Mouse (Mus musculus): Measurements from ENCODE around the gene Acer3. TPM values are rescaled to one million over a fixed set of nuclear protein-coding genes. Genes with fewer than 3 reads are reported as not detected.

The Acer3 gene
- 26.3 and 28.2 TPM in 2 replicates for polyA plus RNA-seq (2015; fragmentation: Nextera tagmentation; extraction: Ambion mirVana)

DNA sequence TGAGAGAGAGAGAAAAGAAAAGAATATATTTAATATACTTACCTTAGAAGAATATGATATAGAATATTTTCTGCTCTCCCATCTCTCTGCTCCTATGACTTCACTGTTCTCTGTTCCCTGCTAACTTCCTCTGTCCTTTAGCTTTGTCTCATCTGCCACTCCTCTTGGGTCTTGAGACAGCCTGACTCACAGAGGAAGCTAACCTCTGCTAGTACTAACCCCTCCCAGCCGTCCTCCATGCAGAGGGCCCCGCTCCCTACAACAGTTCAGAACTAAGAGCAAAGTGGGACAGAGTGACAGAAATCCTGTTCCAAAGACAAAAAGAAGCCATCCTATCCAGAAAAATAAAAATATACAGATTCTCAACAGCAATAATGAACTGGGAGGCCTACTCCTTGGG, at the start of gene Acer3:
Acer3 (minus strand) TSS at position 126 of the 400 bp plus-strand sequence.
- H3K27ac ChIP-seq (replicated peaks), result no peak within 1 kb of the TSS
- WGBS, result 89% methylated on average over 2 of the region's 2 CpGs
- no peak within 1 kb of the TSS for H3K4me2 ChIP-seq
- H3K27me3 ChIP-seq, result no peaks in the 10 kb centered on the region
- H3K36me3 ChIP-seq, result no peaks in the 10 kb centered on the region
- no peak within 1 kb of the TSS for H3K4me3 ChIP-seq
- H3K9me3 ChIP-seq, result no peaks in the 10 kb centered on the region
- ATAC-seq (ENCODE audit: low FRiP score, low read depth), result no peak
- H3K4me1 ChIP-seq (replicated peaks), result peaks cover 8% of the 10 kb centered on the region
- H3K9ac ChIP-seq, result no peak within 1 kb of the TSS

- no peaks in the 10 kb centered on the region for H3K36me3 ChIP-seq
- no peak overlapping the region for H3K4me3 ChIP-seq
- no peak overlapping the region for H3K4me2 ChIP-seq
- WGBS, result 57% methylated on average over 10 of the region's 10 CpGs
- H3K4me1 ChIP-seq (replicated peaks), result no peaks in the 10 kb centered on the region
- no peak overlapping the region for H3K9ac ChIP-seq
- no peaks in the 10 kb centered on the region for H3K9me3 ChIP-seq
- no peak overlapping the region for H3K27ac ChIP-seq (replicated peaks)
- no peaks in the 10 kb centered on the region for H3K27me3 ChIP-seq
- no peak for ATAC-seq (ENCODE audit: low FRiP score, low read depth)
These were observed 48.9 kb upstream of the Acer3 start for GRCm38 (mm10) chr7:98369762-98370369.

GRCm38 (mm10) chr7:98361662-98362061, 40.7 kb upstream of the Acer3 start:
- peak overlapping the region; percentile 96 for H3K4me2 ChIP-seq
- peak overlapping the region; percentile 87; the same call in 1 of the 2 replicates for H3K27ac ChIP-seq (replicated peaks)
- no peaks in the 10 kb centered on the region for H3K27me3 ChIP-seq
- WGBS, result 30% methylated on average over 2 of the region's 2 CpGs
- H3K9ac ChIP-seq, result peak overlapping the region; percentile 81; the same call in 1 of the 2 replicates
- no peaks in the 10 kb centered on the region for H3K9me3 ChIP-seq
- peak overlapping the region; percentile 87 for H3K4me3 ChIP-seq
- no peak for ATAC-seq (ENCODE audit: low FRiP score, low read depth)
- H3K4me1 ChIP-seq (replicated peaks), result peaks cover 42% of the 10 kb centered on the region
- no peaks in the 10 kb centered on the region for H3K36me3 ChIP-seq

DNA sequence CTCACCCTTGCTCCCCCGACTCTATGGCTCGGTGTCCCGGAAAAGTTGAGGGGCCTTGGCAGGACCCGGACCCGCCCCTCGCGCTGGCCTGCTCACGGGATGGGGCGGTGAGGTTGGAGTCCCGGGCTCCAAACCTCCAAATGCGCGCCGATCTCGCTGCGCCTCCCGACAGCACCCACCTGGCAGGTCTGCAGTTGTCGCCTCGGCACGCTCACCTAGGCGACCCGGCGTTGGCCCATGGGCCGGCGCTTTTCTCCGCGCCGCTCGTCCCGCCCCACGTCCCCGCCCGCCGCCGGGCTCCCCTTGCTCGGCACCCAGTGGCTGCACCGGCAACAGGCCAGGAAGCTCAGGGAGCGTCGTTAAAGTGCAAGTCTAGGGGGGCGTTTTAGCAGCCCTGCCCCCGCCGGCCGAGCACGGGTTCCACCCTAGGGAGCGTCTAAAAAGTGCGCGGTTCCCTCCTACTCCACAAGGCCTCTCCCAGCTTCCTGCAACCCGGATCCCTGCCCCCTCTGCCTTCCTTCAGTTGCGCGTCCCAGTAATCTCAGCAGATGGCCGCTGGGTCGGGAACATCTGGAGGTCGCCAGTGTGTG, 40.1 kb upstream of the Acer3 start, which contains the start of gene Tsku:
Tsku (minus strand) TSS at position 266 of the 590 bp plus-strand sequence.
- peak within 1 kb of the TSS; percentile 87 for H3K27ac ChIP-seq (replicated peaks)
- H3K36me3 ChIP-seq, result no peaks in the 10 kb centered on the region
- peak within 1 kb of the TSS; percentile 81 for H3K9ac ChIP-seq
- no peaks in the 10 kb centered on the region for H3K9me3 ChIP-seq
- peaks cover 47% of the 10 kb centered on the region for H3K4me1 ChIP-seq (replicated peaks)
- ATAC-seq (ENCODE audit: low FRiP score, low read depth), result peak; percentile 88
- peak within 1 kb of the TSS; percentile 87 for H3K4me3 ChIP-seq
- under 1% methylated on average over 48 of the region's 52 CpGs for WGBS
- H3K4me2 ChIP-seq, result peak within 1 kb of the TSS; percentile 96
- no peaks in the 10 kb centered on the region for H3K27me3 ChIP-seq

- Histone ChIP-seq H3K27me3 (no peaks in the 10 kb centered on the region), H3K36me3 (no peaks in the 10 kb centered on the region), H3K4me3 (peak overlapping the region; percentile 87), H3K9ac (peak overlapping the region; percentile 81), H3K27ac (replicated peaks) (peak overlapping the region; percentile 87), H3K9me3 (no peaks in the 10 kb centered on the region), H3K4me2 (peak overlapping the region; percentile 96), H3K4me1 (replicated peaks) (peaks cover 53% of the 10 kb centered on the region)
- under 1% methylated on average over 20 of the region's 20 CpGs for WGBS
- peak; percentile 47 for ATAC-seq (ENCODE audit: low FRiP score, low read depth)
These were observed 39.6 kb upstream of the Acer3 start for GRCm38 (mm10) chr7:98360621-98360990.

- no peaks in the 10 kb centered on the region for H3K27me3 ChIP-seq
- H3K9me3 ChIP-seq, result no peaks in the 10 kb centered on the region
- peak overlapping the region; percentile 96 for H3K4me2 ChIP-seq
- peaks cover 58% of the 10 kb centered on the region for H3K4me1 ChIP-seq (replicated peaks)
- H3K9ac ChIP-seq, result peak overlapping the region; percentile 81
- under 1% methylated on average over 33 of the region's 33 CpGs for WGBS
- H3K27ac ChIP-seq (replicated peaks), result peak overlapping the region; percentile 87
- peak overlapping the region; percentile 87 for H3K4me3 ChIP-seq
- H3K36me3 ChIP-seq, result no peaks in the 10 kb centered on the region
- ATAC-seq (ENCODE audit: low FRiP score, low read depth), result peak; percentile 76
These were observed 39.1 kb upstream of the Acer3 start for GRCm38 (mm10) chr7:98359951-98360620.

- Histone ChIP-seq H3K4me1 (replicated peaks) (peaks cover 71% of the 10 kb centered on the region), H3K9me3 (no peaks in the 10 kb centered on the region), H3K4me3 (no peak overlapping the region), H3K9ac (no peak overlapping the region), H3K27ac (replicated peaks) (no peak overlapping the region), H3K27me3 (no peaks in the 10 kb centered on the region), H3K36me3 (no peaks in the 10 kb centered on the region), H3K4me2 (peak overlapping the region; percentile 96; the same call in 1 of the 2 replicates)
- no peak for ATAC-seq (ENCODE audit: low FRiP score, low read depth)
- WGBS, result 57% methylated on average over 1 of the region's 1 CpGs
These were observed 37.0 kb upstream of the Acer3 start for GRCm38 (mm10) chr7:98358016-98358415.

GRCm38 (mm10) chr7:98357324-98357723, 36.3 kb upstream of the Acer3 start:
- no peak overlapping the region for H3K9ac ChIP-seq
- no peaks in the 10 kb centered on the region for H3K27me3 ChIP-seq
- H3K36me3 ChIP-seq, result no peaks in the 10 kb centered on the region
- peaks cover 70% of the 10 kb centered on the region for H3K4me1 ChIP-seq (replicated peaks)
- H3K9me3 ChIP-seq, result no peaks in the 10 kb centered on the region
- no peak for ATAC-seq (ENCODE audit: low FRiP score, low read depth)
- H3K27ac ChIP-seq (replicated peaks), result no peak overlapping the region
- H3K4me2 ChIP-seq, result no peak overlapping the region
- WGBS, result 89% methylated on average over 5 of the region's 5 CpGs
- H3K4me3 ChIP-seq, result no peak overlapping the region

DNA sequence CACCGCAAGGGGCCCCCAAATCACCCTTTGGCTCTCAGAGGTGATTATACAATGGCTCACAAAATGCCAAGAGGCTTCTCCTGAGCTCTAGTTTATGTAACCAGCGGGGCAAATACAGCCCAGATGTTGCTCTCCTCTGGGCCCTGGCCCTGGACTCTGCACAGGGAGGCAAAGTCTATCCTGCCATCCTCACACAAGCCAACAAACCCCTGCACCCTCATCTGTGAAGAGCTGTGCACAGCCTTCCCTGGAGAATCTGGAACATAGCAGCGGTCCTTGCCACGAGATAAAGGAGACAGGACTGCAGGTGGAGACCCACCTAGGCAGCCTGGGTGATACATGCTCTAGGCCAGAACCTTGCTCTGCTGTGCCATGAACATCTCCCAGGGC, 33.9 kb upstream of the Acer3 start:
- no peak for ATAC-seq (ENCODE audit: low FRiP score, low read depth)
- Histone ChIP-seq H3K36me3 (peaks cover 4% of the 10 kb centered on the region; the same call in 1 of the 2 replicates), H3K4me3 (no peak overlapping the region), H3K27ac (replicated peaks) (0 out of 2 replicates have a peak overlapping the region, but pooled peaks have one; percentile 5), H3K9ac (no peak overlapping the region), H3K27me3 (no peaks in the 10 kb centered on the region), H3K4me2 (no peak overlapping the region), H3K9me3 (no peaks in the 10 kb centered on the region), H3K4me1 (replicated peaks) (peaks cover 60% of the 10 kb centered on the region)
- 53% methylated on average over 4 of the region's 4 CpGs for WGBS

GRCm38 (mm10) chr7:98354160-98354920, 33.3 kb upstream of the Acer3 start:
- no peak overlapping the region for H3K4me3 ChIP-seq
- peaks cover 4% of the 10 kb centered on the region; the same call in 1 of the 2 replicates for H3K36me3 ChIP-seq
- WGBS, result 38% methylated on average over 12 of the region's 12 CpGs
- no peak overlapping the region for H3K4me2 ChIP-seq
- no peak overlapping the region for H3K9ac ChIP-seq
- H3K9me3 ChIP-seq, result no peaks in the 10 kb centered on the region
- no peak overlapping the region for H3K27ac ChIP-seq (replicated peaks)
- no peaks in the 10 kb centered on the region for H3K27me3 ChIP-seq
- ATAC-seq (ENCODE audit: low FRiP score, low read depth), result no peak; the same call in 1 of the 2 replicates
- H3K4me1 ChIP-seq (replicated peaks), result peaks cover 54% of the 10 kb centered on the region

DNA sequence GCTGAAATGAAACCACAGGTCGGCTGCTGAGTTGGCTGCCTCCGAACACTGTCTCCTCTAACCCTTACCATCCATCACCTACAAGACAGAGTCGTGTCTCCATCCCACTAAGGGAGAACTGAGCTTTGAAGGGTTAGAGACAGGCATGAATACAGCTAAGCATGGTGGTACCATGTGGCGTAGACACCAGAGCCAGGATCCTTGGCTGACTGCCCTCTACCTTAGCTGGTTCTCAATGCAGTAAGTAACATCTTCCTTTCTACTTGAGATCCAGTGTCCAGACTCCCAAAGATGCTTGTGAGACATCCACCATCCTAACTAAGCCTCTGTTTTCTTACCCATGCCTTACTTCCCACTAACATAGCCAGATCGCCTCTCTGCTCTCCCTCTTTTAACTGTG, 32.6 kb upstream of the Acer3 start:
- ATAC-seq (ENCODE audit: low FRiP score, low read depth), result no peak
- H3K4me3 ChIP-seq, result no peak overlapping the region
- H3K9ac ChIP-seq, result no peak overlapping the region
- no peak overlapping the region for H3K4me2 ChIP-seq
- no peak overlapping the region for H3K27ac ChIP-seq (replicated peaks)
- no peaks in the 10 kb centered on the region for H3K9me3 ChIP-seq
- H3K4me1 ChIP-seq (replicated peaks), result peaks cover 47% of the 10 kb centered on the region
- peaks cover 4% of the 10 kb centered on the region; the same call in 1 of the 2 replicates for H3K36me3 ChIP-seq
- no peaks in the 10 kb centered on the region for H3K27me3 ChIP-seq
- WGBS, result 82% methylated on average over 5 of the region's 5 CpGs
